8 mouse cellular contexts compared by ENCODE assay signal in the genomic region with DNA sequence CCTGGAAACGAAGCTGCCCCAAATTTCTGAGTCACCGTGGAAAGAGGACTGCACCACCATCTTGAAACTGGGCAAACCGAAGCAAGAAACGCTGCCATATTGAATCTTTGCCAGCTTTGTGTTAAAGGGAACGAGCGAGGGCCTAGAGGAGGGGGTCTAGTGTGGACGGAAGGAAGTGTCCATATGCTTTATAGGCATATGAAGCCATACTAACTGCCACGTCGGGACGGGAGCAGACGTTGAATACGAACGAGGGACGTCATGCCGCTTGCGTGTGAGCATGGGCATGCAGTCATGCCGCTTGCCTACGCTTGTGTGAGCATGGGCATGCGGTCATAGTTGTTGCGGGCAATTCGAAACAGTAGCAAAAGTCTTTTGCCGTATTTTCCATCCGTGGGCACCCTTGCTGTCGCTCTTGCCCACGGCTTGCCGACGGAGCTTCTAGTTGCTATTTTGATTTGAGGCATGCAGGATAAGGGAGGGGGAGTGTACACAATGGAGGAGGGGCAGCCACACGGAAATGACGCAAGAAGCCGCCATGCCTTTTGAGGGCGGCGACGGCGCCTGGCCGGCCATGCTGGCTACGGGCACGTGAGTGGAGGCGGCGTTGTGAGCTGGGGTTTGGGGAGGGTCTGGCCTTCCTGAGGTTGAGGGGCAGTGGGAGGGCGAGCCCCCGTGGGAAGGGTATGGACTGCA. TPM values are rescaled to one million over a fixed set of nuclear protein-coding genes. Genes with fewer than 3 reads are reported as not detected.
DNase-seq lines count a peak whose midpoint lies in the region; ATAC-seq lines count a peak whose summit lies in the region.

No protein-coding gene starts in this region.

- H3K27me3 ChIP-seq in hindbrain, embryonic 12.5 days, result no peaks in the 10 kb centered on the region

- H3K9me3 ChIP-seq in hindbrain, embryonic 12.5 days (replicated peaks), result no peaks in the 10 kb centered on the region

- peak; percentile 76 for ATAC-seq in hindbrain, embryonic 12.5 days (ENCODE audit: low FRiP score)

- peak overlapping the region; percentile 97 for H3K27ac ChIP-seq in hindbrain, embryonic 12.5 days

- peak overlapping the region; percentile 70 for H3K4me3 ChIP-seq in hindbrain, embryonic 12.5 days

- WGBS in hindbrain, embryonic 12.5 days, result under 1% methylated on average over 41 of the region's 41 CpGs

- H3K4me1 ChIP-seq in hindbrain, embryonic 12.5 days, result peaks cover 40% of the 10 kb centered on the region

- H3K4me2 ChIP-seq in hindbrain, embryonic 12.5 days (replicated peaks), result peak overlapping the region; percentile 78

- peaks cover 27% of the 10 kb centered on the region for H3K36me3 ChIP-seq in hindbrain, embryonic 12.5 days

- H3K9ac ChIP-seq in hindbrain, embryonic 12.5 days, result peak overlapping the region; percentile 76

- DNase-seq in Muller cell, postnatal 12 days (ENCODE audit: inconsistent ontology term), result peak; percentile 94
- peak; percentile 95 to 96 for DNase-seq in cerebellum, postnatal 10 days
- peak; percentile 89 to 90 for DNase-seq in frontal cortex, postnatal 10 days (ENCODE audit: low spot score in 2 of 2)
- peak; percentile 77 to 91 for DNase-seq in layer of hippocampus, postnatal 25 days (ENCODE audit: extremely low spot score in 1 of 2, low spot score in 1 of 2)
- peak; percentile 92 for DNase-seq in lung, postnatal 25 days (ENCODE audit: low spot score)
- peak; percentile 89 for DNase-seq in retina, embryonic 14.5 days (ENCODE audit: low spot score)
- peak; percentile 90 for DNase-seq in thymus, postnatal 4 days

RNA-seq across cellular contexts. Expression of a gene that starts 0.7 kb away (rescaled TPM):
- polyA plus RNA-seq in hindbrain, embryonic 12.5 days (2016; fragmentation: Nextera tagmentation; extraction: Ambion mirVana), result 103 and 110 TPM in 2 replicates
- 10 to 100 TPM; 59.0 to 61.0 TPM for total RNA-seq in layer of hippocampus, postnatal 25 days (2021)

RNA-seq across cellular contexts. Expression of a gene that starts 0.8 kb away (rescaled TPM):
- 99.3 and 101 TPM in 2 replicates for polyA plus RNA-seq in hindbrain, embryonic 12.5 days (2016; fragmentation: Nextera tagmentation; extraction: Ambion mirVana)
- 10 to 100 TPM; 76.1 to 79.5 TPM for total RNA-seq in layer of hippocampus, postnatal 25 days (2021)

RNA-seq across cellular contexts. Expression of a gene that starts 7.4 kb away (rescaled TPM):
- polyA plus RNA-seq in hindbrain, embryonic 12.5 days (2016; fragmentation: Nextera tagmentation; extraction: Ambion mirVana), result 34.7 and 35.1 TPM in 2 replicates
- 10 to 100 TPM; 31.1 to 34.0 TPM for total RNA-seq in layer of hippocampus, postnatal 25 days (2021)

RNA-seq across cellular contexts. Expression of a gene that starts 20.0 kb away (rescaled TPM):
- polyA plus RNA-seq in hindbrain, embryonic 12.5 days (2016; fragmentation: Nextera tagmentation; extraction: Ambion mirVana), result 606 and 662 TPM in 2 replicates
- 100 to 1,000 TPM; 311 to 358 TPM for total RNA-seq in layer of hippocampus, postnatal 25 days (2021)

RNA-seq across cellular contexts. Expression of a gene that starts 33.1 kb away (rescaled TPM):
- 3.9 and 4.6 TPM in 2 replicates for polyA plus RNA-seq in hindbrain, embryonic 12.5 days (2016; fragmentation: Nextera tagmentation; extraction: Ambion mirVana)
- total RNA-seq in layer of hippocampus, postnatal 25 days (2021), result 10 to 100 TPM; 26.7 to 31.2 TPM

Comparison
In these comparisons a context has a peak if more than half of its experiments do, and no peak if none do; other contexts are left out.
1. Peak in every context shown above with its lines: DNase-seq, ATAC-seq, H3K4me3 ChIP-seq and H3K27ac ChIP-seq.